Mouse (Mus musculus): ENCODE measurements at regions not wholly inside any gene's neighbourhood (a gene's known extent, or its start where the extent isn't known, plus 50 kb on each side); places are given as distances from the start of the nearest gene placed in this dataset.

DNA sequence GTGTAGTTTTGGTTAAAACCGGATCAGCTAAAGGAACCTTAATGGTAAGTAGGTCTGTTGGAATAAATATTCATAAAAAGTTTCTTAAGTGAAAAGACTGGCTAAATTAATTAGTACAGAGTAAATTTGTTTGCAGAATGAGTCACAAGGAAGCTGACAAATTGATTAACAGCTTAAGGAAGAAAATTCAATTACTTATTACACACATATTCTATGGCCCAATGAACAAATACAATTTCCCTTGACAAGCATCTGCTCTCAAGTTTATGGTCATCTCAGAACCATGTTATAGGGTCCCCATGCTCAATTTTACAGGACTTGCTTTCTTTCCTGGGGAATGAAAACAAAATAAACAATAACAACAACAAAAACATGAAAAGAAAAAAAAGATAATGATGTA lies 231.4 kb upstream of the Frg1 start:
- TF ChIP-seq CTCF (IDR thresholded peaks at IDR 0.05; ENCODE audit: control insufficient read depth, insufficient read depth, insufficient replicate concordance, low read depth, low read length) (no peak), POLR2A (IDR thresholded peaks at IDR 0.05; ENCODE audit: control insufficient read depth, low read depth, low read length) (no peak)

All from testis, adult 2 months (tissue).